Mouse (Mus musculus) retina, adult 2 months (tissue): Measurements from ENCODE around the gene Zfp689.
A peak's percentile ranks its signal among the peaks of the same experiment; 100 is the strongest.
"Not testable (repeated sequence)": the region's sequence is repeated elsewhere in the genome, so short reads cannot be mapped to it uniquely, and the experiment has no call there.

ENCODE experiments used
- DNase-seq: peaks from one replicate; pipeline ENCODE4 v3.0.0-alpha.2; 2012; ENCODE audit warnings: low read depth, low spot score

The Zfp689 gene

DNA sequence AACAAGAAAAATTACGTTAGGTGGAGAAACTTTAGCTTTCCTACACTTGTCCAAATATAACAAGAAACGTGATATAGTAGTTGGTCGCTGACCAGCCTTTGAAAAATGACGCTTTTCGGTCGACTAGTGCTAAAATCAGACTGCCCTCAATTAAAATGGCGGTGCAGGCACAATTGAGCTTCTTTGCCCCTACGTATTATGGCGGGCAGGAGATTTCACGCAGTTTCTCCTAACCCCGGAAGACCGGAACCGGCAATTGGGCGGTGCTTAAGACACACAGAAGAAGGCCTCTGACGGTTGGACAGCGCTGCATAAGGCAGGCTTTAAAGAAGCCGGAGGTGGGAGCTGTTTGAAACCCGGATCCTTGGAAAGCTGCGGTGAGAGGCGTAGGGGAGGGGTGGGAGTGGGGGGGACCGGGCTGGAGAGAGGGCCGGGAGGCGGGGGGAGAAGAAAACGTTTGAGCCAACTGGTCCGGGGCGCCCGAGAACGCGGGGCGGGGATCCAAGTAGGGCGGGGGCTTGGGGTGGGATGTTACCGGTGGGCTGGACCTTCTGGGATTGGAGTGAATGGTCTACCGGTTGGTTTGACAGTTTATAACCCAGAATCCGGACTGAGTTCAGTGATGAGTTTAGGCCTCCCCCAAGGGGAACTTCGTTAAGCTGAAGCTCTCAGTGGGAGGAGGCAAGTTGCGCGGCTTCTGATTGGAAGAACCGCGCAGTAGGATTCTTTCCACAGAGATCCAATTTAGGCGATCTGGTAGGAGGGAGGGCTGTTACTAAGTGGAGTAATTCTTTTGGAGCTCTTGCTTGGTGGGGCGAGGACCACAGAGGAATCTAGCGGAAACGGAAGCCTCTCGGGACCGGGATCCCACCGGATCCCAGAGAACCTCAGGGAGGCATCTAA, 22.0 kb upstream of the Zfp689 start:
- peak; percentile 91 for DNase-seq

DNA sequence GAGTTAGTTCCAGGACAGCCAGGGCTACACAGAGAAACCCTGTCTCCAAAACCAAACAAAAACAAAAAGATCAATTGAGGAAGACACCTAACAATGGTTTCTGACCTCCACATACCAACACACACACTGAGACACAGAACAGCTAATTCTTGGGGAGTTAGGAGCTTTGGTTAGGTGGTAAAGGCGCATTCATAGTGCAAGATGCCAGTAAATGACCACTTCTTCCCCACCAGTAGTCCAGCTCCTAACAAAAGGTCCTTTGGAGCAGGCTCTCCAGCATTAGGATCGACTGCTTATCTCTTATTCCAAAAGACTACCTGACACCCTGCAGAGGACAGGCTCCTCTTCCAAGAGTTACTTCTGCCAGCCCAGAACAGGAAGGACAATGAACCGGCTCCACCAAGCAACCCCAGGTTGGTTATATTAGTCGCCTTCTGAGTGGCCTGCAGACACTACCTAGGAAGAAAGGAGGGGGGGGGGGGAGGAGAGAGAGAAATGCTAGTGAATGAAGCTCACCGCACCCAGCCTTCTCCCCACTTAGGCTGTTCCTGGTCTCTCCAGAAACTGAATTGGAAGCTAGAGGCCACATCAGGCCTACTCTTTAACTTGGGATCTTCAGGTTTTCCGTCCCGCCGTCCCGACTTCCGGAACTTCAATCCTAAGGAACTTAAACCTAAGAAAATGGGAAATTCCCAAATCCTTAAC, 21.2 kb upstream of the Zfp689 start:
- no peak for DNase-seq

GRCm38 (mm10) chr7:127466606-127467005, 17.6 kb upstream of the Zfp689 start:
- no peak for DNase-seq

- DNase-seq, result not testable (repeated sequence)
Measured at GRCm38 (mm10) chr7:127465670-127466069, 16.7 kb upstream of the Zfp689 start.

GRCm38 (mm10) chr7:127465191-127465590, 16.2 kb upstream of the Zfp689 start:
- no peak for DNase-seq

GRCm38 (mm10) chr7:127459311-127459710, 10.4 kb upstream of the Zfp689 start, which contains the start of gene Prr14:
Prr14 (plus strand) TSS chr7:127459611.
- DNase-seq, result not testable (repeated sequence)

- DNase-seq, result not testable (repeated sequence)
Measured at GRCm38 (mm10) chr7:127458371-127459122, 9.6 kb upstream of the Zfp689 start.

DNA sequence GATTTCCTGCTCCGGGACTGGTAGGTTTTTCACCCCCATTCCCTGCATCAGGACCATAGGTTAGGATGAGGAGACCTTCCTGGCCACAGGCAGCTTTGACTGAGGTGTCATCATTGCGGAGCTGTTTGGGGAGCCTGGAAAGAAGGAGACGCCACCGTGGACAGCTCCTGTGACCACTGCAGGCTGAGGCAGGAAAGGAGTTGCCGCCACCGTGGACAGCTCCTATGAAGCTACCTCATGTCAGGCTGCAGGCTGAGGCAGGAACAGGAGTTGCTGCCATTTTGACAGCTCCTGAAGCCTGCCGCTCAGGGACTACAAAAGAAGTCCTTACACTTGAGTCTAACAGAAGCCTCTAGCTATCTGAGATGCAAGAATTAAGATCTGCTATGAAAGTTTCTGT, 5.9 kb upstream of the Zfp689 start:
- no peak for DNase-seq

DNA sequence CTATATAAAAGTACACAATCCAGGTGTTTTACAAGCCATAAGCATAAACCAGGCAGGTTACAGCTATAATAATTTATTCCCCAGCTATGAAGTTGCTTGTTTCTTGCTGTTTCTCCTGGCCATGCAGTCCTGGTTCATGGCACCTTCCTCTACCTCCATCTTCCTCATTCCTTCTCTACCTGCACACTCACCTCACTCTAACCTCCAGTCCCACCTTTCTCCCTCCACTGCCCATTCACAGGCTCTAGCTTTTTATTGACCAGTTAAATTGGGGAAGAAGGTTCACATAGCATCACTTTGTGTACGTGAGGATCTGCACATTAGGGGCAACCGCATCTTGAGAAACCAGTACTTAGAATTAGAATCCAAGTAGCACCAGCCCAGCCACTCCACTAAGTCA, 4.1 kb upstream of the Zfp689 start:
- DNase-seq, result no peak

DNA sequence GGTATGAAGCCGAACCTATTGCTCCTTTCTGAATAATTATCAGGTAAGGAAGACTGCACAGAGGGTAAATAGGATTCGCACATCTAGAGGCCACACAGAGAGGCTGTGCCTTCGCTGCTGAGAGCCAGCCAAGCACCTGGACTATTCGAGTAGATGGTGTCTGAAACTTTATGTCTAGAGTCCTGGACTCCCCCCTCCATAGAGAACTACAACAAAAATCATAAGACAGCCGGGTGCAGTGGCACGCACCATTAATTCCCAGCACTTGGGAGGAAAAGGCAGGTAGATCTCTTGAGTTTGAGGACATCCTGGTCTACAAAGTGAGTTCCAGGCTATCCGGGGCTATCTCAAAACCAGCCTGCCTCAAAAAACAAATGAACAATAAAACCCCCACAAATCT, 1.0 kb upstream of the Zfp689 start:
- DNase-seq, result no peak

DNA sequence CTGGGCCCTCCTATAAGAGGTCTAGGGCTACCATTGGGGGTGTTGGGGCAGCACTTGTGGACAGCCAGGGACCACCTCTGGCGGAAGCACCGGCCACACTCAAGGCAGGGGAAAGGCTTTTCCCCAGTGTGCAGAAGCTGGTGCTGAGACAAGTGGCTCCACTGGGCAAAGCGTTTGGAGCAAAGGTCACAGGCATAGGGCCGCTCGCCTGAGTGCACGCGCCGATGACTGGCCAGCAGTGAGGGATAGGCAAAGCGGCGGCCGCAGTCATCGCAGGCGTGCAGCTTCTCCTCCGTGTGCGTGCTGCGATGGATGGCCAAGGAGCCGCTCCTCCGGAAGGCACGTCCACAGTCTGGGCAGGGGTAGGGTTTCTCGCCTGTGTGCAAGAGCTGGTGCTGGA, 5.0 kb downstream of the Zfp689 start:
- no peak for DNase-seq

GRCm38 (mm10) chr7:127437724-127438123, 11.2 kb downstream of the Zfp689 start:
- no peak for DNase-seq

- no peak for DNase-seq
Measured at GRCm38 (mm10) chr7:127435206-127435605, 13.8 kb downstream of the Zfp689 start.

DNA sequence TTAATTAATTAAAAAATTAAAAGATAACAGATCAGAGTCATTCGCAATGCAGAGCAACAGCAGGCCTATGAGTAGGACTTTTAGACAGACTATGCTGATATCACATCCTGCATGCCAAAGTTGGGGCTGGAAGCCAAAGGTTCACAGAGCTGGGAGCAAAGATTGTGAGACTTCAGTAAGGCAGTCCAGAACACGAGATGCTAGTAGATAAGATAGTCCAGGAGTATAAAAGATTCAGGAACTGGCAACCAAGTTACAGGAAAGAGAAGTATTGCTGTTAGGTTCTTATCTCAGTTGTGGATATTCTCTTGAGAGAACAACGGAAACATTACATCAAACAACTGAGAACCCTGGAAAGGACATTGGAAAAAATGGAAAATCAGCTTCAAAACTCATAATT, 22.6 kb downstream of the Zfp689 start:
- DNase-seq, result no peak

- DNase-seq, result no peak
Measured at GRCm38 (mm10) chr7:127425911-127426310, 23.0 kb downstream of the Zfp689 start.

DNA sequence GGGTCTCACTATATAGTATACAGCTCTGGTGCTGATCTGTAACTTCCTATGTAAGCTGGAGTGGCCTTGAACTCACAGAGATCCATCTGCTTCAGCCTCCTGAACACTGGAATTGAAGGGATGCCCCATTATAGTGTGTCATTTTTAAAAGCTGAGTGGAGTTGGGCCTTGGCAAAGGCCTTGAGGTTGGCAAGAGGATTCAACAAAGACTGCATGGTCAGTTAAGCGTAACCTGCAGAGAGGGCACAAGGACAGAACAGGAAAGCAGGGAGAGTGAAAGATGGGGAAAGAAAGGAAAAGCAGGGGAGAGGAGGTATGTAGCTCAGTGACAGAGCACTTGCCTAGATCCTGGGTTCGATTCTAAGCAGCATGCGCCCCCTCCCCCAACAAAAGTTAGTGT, 23.7 kb downstream of the Zfp689 start:
- no peak for DNase-seq

- DNase-seq, result no peak
Measured at GRCm38 (mm10) chr7:127422247-127422646, 26.7 kb downstream of the Zfp689 start.

DNA sequence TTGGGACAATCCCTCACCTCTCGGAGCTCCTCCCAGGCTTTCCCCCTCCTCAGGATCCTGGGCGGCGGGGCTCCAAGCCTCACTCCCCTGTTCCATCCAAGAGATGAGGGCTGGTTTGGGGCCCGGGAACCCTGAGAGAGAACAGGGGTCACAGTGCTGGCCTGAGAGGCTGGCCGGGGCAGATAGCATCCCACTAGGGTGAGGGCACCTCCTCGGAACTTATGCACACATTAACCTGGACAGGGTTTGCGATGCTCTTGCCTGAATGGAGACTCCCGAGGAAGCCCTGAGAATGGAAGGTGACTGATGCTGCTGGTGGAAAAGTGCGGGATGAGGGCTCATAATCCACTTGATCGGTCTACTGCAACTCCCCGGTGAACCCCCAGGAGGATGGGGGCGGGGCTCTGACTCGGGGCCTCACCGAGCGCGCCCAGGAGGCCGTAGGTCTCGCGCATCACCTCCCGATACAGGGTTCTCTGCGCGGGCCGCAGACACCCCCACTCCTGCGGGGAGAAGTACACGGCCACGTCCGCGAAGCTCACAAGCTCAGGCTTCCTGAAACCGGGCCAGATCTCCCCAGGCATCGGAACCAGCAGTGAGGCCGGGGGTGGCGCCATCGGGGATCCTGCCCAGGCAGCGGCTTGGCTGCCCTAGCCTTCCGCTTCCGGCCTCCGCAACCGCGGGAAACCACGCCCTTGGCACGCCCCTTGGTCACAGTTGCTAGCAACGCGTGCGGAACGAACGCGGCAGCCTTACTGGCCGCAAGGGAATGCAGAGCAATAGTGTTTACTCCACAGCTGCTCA, 27.4 kb downstream of the Zfp689 start, which contains the start of gene Zfp688:
TSS of gene Zfp688 (minus strand) at position 681 of the 804 bp plus-strand sequence.
- peak; percentile 68 for DNase-seq

GRCm38 (mm10) chr7:127411418-127411817, 37.5 kb downstream of the Zfp689 start:
- no peak for DNase-seq

DNA sequence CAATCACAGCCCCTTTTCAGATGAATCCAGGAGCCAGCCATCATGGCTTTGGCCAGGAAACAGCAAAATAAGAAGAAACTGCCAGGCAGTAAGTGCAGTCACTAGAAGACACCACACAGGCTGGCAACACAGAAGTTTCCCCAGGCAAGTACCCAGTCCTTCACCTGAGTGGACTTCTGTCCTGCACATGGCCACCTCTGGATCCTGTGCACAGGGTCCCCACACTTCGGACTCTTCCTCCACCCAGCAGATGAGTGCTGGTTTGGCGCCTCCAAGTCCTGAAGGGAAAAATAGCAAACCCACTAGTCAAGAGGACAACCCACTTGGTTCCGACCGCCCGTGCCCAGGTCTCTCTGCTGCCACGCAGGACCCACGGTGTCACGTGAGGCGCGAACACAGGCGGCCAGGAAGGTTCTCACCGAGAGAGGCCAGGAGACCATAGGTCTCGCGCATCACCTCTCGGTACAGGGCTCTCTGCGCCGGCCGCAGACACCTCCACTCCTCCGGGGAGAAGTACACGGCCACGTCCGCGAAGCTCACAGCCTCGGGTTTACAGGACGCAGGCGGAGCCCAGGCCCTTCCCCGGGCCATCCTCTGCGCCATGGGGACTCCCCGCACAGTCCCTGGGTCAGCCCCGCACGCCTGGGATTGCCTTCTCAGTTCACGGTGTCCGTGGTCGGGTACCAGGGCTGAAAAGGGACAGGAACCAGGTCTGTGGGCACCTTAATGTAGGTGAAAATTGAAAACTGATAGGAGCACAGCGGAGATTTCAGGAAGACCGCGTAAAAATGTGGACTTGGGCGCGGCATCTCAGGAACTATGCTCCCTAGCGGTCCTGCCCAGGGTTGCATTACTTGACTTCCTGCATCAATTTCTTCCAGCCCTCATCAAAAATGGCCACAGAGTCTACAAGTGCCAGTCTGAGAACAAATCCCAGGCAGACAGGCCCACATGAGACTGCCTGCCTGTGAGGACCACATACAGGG, 42.7 kb downstream of the Zfp689 start, which contains the start of gene Zfp764:
TSS of gene Zfp764 (minus strand) at position 821 of the 986 bp plus-strand sequence.
- peak; percentile 75 for DNase-seq
